In genomic region chr7:70067828-70068719, GRCm38 (mm10) we compare ENCODE assay signal across 12 mouse cellular contexts.
DNase-seq lines count a peak whose midpoint lies in the region; ATAC-seq and TF ChIP-seq lines count a peak whose summit lies in the region.
"Had no signal": no experiment of that assay in that cellular context is flagged by ENCODE, and none has a peak within 500 bp of the region (broad histone marks: within the 10 kb centered on the region; RNA-seq: fewer than 3 reads in every experiment).

No protein-coding gene starts in this region.

- no peaks in the 10 kb centered on the region for H3K36me3 ChIP-seq in heart, embryonic 13.5 days
- H3K36me3 ChIP-seq in forebrain, embryonic 15.5 days, result no peaks in the 10 kb centered on the region
- H3K36me3 ChIP-seq in midbrain, embryonic 14.5 days (ENCODE audit: control insufficient read depth, insufficient read depth, low read length), result no peaks in the 10 kb centered on the region
- no peaks in the 10 kb centered on the region for H3K36me3 ChIP-seq in kidney, adult 2 months (ENCODE audit: control insufficient read depth, insufficient read depth, low read length)
- H3K36me3 ChIP-seq: liver, embryonic 13.5 days had no signal

- peak overlapping the region; percentile 61 for H3K4me2 ChIP-seq in heart, embryonic 13.5 days
- H3K4me2 ChIP-seq in forebrain, embryonic 15.5 days (replicated peaks), result peak overlapping the region; percentile 17; the same call in 1 of the 2 replicates
- H3K4me2 ChIP-seq in midbrain, embryonic 14.5 days (ENCODE audit: low read length), result peak overlapping the region; percentile 21
- H3K4me2 ChIP-seq: liver, embryonic 13.5 days had no signal

- no peak; the same call in 1 of the 2 replicates for ATAC-seq in heart, embryonic 13.5 days (ENCODE audit: extremely low read depth, insufficient number of reproducible peaks, low FRiP score, low TSS enrichment)
- ATAC-seq in forebrain, embryonic 15.5 days (replicated peaks), result peak; percentile 74
- ATAC-seq in midbrain, embryonic 14.5 days (ENCODE audit: low FRiP score, low TSS enrichment), result peak; percentile 57; the same call in 1 of the 2 replicates
- no peak for ATAC-seq in erythroblast, adult 5-6 weeks (replicated peaks; ENCODE audit: low FRiP score, poor library complexity, severe bottlenecking)
- ATAC-seq: activated CD4-positive, CD25-positive, alpha-beta regulatory T cell, adult 4 months; inflammation-experienced regulatory T-cells, adult 6 months had no signal

- H3K27me3 ChIP-seq in heart, embryonic 13.5 days (replicated peaks), result no peaks in the 10 kb centered on the region
- H3K27me3 ChIP-seq in forebrain, embryonic 15.5 days, result peaks cover 5% of the 10 kb centered on the region; the same call in 1 of the 2 replicates
- no peaks in the 10 kb centered on the region for H3K27me3 ChIP-seq in midbrain, embryonic 14.5 days (ENCODE audit: control insufficient read depth, insufficient read depth, low read length)
- H3K27me3 ChIP-seq in kidney, adult 2 months (replicated peaks; ENCODE audit: control insufficient read depth, insufficient read depth, low read length), result no peaks in the 10 kb centered on the region
- H3K27me3 ChIP-seq: liver, embryonic 13.5 days had no signal

- H3K27ac ChIP-seq in heart, embryonic 13.5 days (replicated peaks), result no peak overlapping the region
- H3K27ac ChIP-seq in forebrain, embryonic 15.5 days (replicated peaks), result peak overlapping the region; percentile 56
- peak overlapping the region; percentile 84 for H3K27ac ChIP-seq in midbrain, embryonic 14.5 days (replicated peaks; ENCODE audit: low read depth, low read length)
- no peak overlapping the region for H3K27ac ChIP-seq in kidney, adult 2 months (ENCODE audit: insufficient read depth, low read depth, low read length)
- H3K27ac ChIP-seq: liver, embryonic 13.5 days had no signal

- TF ChIP-seq POLR2A in kidney, adult 2 months (IDR thresholded peaks at IDR 0.05; ENCODE audit: low read depth, low read length), result no peak

- H3K4me3 ChIP-seq in heart, embryonic 13.5 days, result peak overlapping the region; percentile 24
- H3K4me3 ChIP-seq in forebrain, embryonic 15.5 days, result no peak overlapping the region
- no peak overlapping the region for H3K4me3 ChIP-seq in midbrain, embryonic 14.5 days (replicated peaks; ENCODE audit: low read depth, low read length)
- H3K4me3 ChIP-seq in kidney, adult 2 months (ENCODE audit: insufficient read depth, low read depth, low read length), result no peak overlapping the region
- H3K4me3 ChIP-seq: liver, embryonic 13.5 days had no signal

- intact Hi-C loops in heart, postnatal 14 days (cut with DNase I), result no loop called here

- no peak for DNase-seq in heart, postnatal 14 days
- peak; percentile 79 for DNase-seq in embryo, embryonic 10 days (ENCODE audit: low spot score)
- DNase-seq in midbrain, embryonic 14.5 days, result peak; percentile 75
- DNase-seq in kidney, adult 2 months, result no peak
- no peak for DNase-seq in thymus, postnatal 36 days
- DNase-seq: cerebellum, postnatal 25 days; liver, embryonic 13.5 days had no signal

- H3K9me3 ChIP-seq in heart, embryonic 13.5 days, result no peaks in the 10 kb centered on the region
- no peaks in the 10 kb centered on the region for H3K9me3 ChIP-seq in forebrain, embryonic 15.5 days
- no peaks in the 10 kb centered on the region for H3K9me3 ChIP-seq in midbrain, embryonic 14.5 days (ENCODE audit: control insufficient read depth, low read length)
- H3K9me3 ChIP-seq: liver, embryonic 13.5 days had no signal

- peak overlapping the region; percentile 29; the same call in 1 of the 2 replicates for H3K9ac ChIP-seq in heart, embryonic 13.5 days
- H3K9ac ChIP-seq in forebrain, embryonic 15.5 days (replicated peaks), result no peak overlapping the region
- peak overlapping the region; percentile 13; the same call in 1 of the 2 replicates for H3K9ac ChIP-seq in midbrain, embryonic 14.5 days (replicated peaks; ENCODE audit: low read length)
- H3K9ac ChIP-seq: liver, embryonic 13.5 days had no signal

- no peak for TF ChIP-seq CTCF in kidney, adult 2 months (conservative IDR thresholded peaks at IDR 0.05; ENCODE audit: insufficient read depth, insufficient read length, low read depth, low read length)

- peaks cover 16% of the 10 kb centered on the region for H3K4me1 ChIP-seq in heart, embryonic 13.5 days
- H3K4me1 ChIP-seq in forebrain, embryonic 15.5 days, result peaks cover 21% of the 10 kb centered on the region
- 0 out of 2 replicates have a peak, but pooled peaks cover 11% of the 10 kb centered on the region for H3K4me1 ChIP-seq in midbrain, embryonic 14.5 days (ENCODE audit: control insufficient read depth, insufficient read depth, low read length)
- H3K4me1 ChIP-seq in kidney, adult 2 months (ENCODE audit: control insufficient read depth, insufficient read depth, low read length), result no peaks in the 10 kb centered on the region
- H3K4me1 ChIP-seq: liver, embryonic 13.5 days had no signal

- WGBS in heart, embryonic 13.5 days, result 16% methylated on average over 18 of the region's 18 CpGs
- WGBS in forebrain, embryonic 15.5 days, result 13% methylated on average over 18 of the region's 18 CpGs
- WGBS in midbrain, embryonic 14.5 days, result 4% methylated on average over 18 of the region's 18 CpGs
- 57% methylated on average over 18 of the region's 18 CpGs for WGBS in kidney, adult 2 months

Comparison
In these comparisons a context has a peak if more than half of its experiments do, and no peak if none do; other contexts are left out.
1. ATAC-seq: peak in forebrain, embryonic 15.5 days (single experiment) and midbrain, embryonic 14.5 days (single experiment); none in heart, embryonic 13.5 days (single experiment) and erythroblast, adult 5-6 weeks (single experiment).
2. H3K27ac ChIP-seq: peak in forebrain, embryonic 15.5 days (single experiment) and midbrain, embryonic 14.5 days (single experiment); none in heart, embryonic 13.5 days (single experiment) and kidney, adult 2 months (single experiment).
3. DNase-seq: peak in embryo, embryonic 10 days (single experiment) and midbrain, embryonic 14.5 days (single experiment); none in heart, postnatal 14 days (0 of 2), kidney, adult 2 months (single experiment) and thymus, postnatal 36 days (0 of 2).
4. Peak in every context shown above with its lines, with median percentiles within 50 percentile points of each other: H3K4me2 ChIP-seq.